Mouse (Mus musculus) limb, embryonic 10.5 days (tissue): ENCODE results near the gene Cdk5rap3. TPM values are rescaled to one million over a fixed set of nuclear protein-coding genes. Genes with fewer than 3 reads are reported as not detected.

Experiments used
- DNase-seq: peaks from one replicate; pipeline ENCODE4 v3.0.0-alpha.2; 2017; ENCODE audit warnings: low spot score
- H3K27ac ChIP-seq: fragments of 300-500 bp; sonication (generic); 2 replicates; pipeline ENCODE4 v1.5.1; 2016; ENCODE audit warnings: mild to moderate bottlenecking
- H3K27me3 ChIP-seq: fragments of 300-500 bp; sonication (generic); 2 replicates; pipeline ENCODE4 v1.6.1; 2016; ENCODE audit warnings: low read depth, mild to moderate bottlenecking; ENCODE audit not compliant: poor library complexity, severe bottlenecking
- H3K36me3 ChIP-seq: fragments of 300-500 bp; sonication (generic); 2 replicates; pipeline ENCODE4 v1.6.1; 2016; ENCODE audit warnings: mild to moderate bottlenecking, moderate library complexity
- H3K4me1 ChIP-seq: fragments of 300-500 bp; sonication (generic); 2 replicates; pipeline ENCODE4 v1.6.1; 2016
- H3K4me3 ChIP-seq: fragments of 300-500 bp; sonication (generic); 2 replicates; pipeline ENCODE4 v1.5.1; 2016; ENCODE audit warnings: mild to moderate bottlenecking, moderate library complexity
- H3K9me3 ChIP-seq: fragments of 300-500 bp; sonication (generic); replicated peaks from 2 replicates; pipeline ENCODE4 v1.6.1; 2016; ENCODE audit warnings: mild to moderate bottlenecking
- WGBS: fragments of 180-500 bp; shearing (Covaris S2); methylation state at CpG from one replicate; pipeline ENCODE4 v1.1.7; 2016; 5-methylcytosine and 5-hydroxymethylcytosine counted together
- polyA plus RNA-seq: library from polyadenylated mRNA; unstranded; fragments of >200 nt; fragmentation: Nextera tagmentation; extraction: Ambion mirVana; gene quantifications from 2 replicates; pipeline ENCODE4 v1.2.1, GENCODE M21; 2016

Gene Cdk5rap3
- polyA plus RNA-seq: 85.3 and 90.0 TPM in 2 replicates

DNA sequence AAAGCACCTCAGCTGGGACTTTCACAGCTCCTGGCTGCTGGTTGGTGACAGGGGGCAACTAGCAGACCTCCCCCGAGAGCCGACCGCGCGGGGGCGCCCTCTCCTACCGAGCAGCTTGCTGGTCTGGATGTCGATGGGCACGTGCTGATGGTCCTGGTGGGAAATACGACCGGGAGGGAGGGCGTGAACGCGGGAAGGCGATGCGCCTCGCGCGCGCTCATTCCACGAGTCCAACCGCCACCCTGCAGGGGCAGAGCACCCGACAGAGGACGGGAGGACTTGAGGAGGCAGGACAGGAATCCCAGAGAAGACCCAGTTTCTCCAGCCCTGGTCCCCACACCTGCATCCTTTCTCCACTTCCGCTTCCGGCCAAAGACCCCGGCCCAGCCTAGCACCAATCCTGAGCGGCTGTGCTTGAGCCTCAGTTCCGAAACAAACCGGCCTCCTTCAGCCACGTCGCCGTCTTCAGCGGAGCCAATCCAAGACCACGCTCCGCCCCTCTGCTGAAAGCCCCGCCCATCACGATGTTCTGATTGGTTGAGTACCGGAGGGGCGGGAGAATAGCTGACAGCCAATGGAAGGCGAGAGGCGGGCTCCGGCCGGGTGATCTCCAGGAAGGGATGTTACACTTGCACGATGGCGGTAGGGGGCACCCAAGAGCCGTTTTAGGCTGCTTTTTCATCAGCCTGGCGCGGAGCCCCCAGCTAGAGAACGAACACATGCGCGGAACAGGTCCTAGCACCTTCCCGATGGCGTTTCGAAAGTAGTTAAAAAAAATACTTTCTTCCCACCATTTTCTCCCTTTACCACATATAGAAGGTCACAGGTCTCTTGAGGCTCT lies at the start of gene Cdk5rap3:
Cdk5rap3 (minus strand) TSS at position 453 of the 841 bp plus-strand sequence.
- Histone ChIP-seq H3K9me3 (no peaks in the 10 kb centered on the region), H3K27ac (peak within 1 kb of the TSS; percentile 89), H3K27me3 (no peaks in the 10 kb centered on the region), H3K4me1 (peaks cover 19% of the 10 kb centered on the region), H3K4me3 (peak within 1 kb of the TSS; percentile 79), H3K36me3 (peaks cover 19% of the 10 kb centered on the region)
- WGBS: under 1% methylated on average over 55 of the region's 55 CpGs
- DNase-seq: peak; percentile 98

DNA sequence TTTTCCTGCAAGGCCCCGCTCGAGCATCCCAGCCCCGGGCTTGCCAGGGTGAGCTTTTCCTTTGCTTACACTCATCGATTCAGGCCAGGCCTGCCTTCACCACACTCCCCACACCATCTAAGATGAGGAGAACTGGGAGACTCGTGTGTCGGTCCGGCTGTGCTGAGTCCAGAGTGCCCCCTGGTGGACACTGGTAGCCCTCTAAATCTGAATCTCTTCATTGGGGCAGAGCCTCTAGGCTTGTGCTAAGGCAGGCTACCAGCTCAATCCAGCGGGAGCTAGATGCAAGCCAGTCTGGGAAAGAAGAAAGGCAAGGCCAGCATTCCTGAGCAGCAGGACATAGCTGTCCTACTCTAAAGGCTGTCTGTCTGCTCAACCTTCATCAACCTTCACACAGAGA lies 47.3 kb upstream of the Cdk5rap3 start:
- peaks cover 50% of the 10 kb centered on the region for H3K36me3 ChIP-seq
- peaks cover 4% of the 10 kb centered on the region for H3K4me1 ChIP-seq
- 26% methylated on average over 8 of the region's 8 CpGs for WGBS
- DNase-seq: peak; percentile 88
- no peaks in the 10 kb centered on the region for H3K27me3 ChIP-seq
- no peak overlapping the region for H3K4me3 ChIP-seq
- no peak overlapping the region for H3K27ac ChIP-seq
- H3K9me3 ChIP-seq: no peaks in the 10 kb centered on the region

DNA sequence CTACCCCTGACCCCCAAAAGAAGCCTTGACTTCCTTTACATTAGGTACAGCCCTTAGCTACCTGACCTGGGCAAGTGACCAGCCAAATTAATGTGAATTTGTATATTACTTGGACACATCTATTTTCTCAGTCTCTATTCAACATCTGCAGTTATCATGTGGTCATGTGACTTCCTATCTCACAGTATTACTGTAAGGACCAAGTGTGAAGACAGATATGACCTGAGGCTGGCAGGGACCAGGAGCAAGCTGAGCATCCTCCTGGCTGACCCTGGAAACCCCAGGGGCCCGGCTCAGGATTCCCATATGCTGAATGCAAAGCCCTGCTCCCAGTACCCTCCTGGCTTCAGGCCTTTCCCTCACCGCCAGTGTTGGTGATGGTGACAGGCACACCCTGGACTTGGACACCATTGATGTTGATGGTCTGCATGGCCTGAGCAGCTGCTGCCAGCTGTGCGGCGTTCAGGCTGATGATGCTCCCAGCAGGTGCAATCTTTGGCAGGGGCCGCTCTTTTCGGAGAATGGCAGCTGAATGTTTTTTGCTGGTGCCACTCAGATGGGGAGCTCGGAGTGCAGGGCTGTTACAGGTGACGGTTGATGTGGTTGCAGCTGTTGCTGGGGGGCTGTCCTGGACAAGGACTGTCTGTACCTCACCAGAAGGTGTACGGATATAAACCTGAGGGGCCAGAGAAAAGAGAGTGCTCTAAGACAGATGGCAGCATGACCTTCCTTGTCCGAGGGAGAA lies 40.9 kb upstream of the Cdk5rap3 start:
- no peak for DNase-seq
- H3K4me1 ChIP-seq: no peaks in the 10 kb centered on the region
- no peak overlapping the region for H3K4me3 ChIP-seq
- no peaks in the 10 kb centered on the region for H3K27me3 ChIP-seq
- H3K9me3 ChIP-seq: no peaks in the 10 kb centered on the region
- peaks cover 96% of the 10 kb centered on the region for H3K36me3 ChIP-seq
- 92% methylated on average over 10 of the region's 10 CpGs for WGBS
- no peak overlapping the region for H3K27ac ChIP-seq

DNA sequence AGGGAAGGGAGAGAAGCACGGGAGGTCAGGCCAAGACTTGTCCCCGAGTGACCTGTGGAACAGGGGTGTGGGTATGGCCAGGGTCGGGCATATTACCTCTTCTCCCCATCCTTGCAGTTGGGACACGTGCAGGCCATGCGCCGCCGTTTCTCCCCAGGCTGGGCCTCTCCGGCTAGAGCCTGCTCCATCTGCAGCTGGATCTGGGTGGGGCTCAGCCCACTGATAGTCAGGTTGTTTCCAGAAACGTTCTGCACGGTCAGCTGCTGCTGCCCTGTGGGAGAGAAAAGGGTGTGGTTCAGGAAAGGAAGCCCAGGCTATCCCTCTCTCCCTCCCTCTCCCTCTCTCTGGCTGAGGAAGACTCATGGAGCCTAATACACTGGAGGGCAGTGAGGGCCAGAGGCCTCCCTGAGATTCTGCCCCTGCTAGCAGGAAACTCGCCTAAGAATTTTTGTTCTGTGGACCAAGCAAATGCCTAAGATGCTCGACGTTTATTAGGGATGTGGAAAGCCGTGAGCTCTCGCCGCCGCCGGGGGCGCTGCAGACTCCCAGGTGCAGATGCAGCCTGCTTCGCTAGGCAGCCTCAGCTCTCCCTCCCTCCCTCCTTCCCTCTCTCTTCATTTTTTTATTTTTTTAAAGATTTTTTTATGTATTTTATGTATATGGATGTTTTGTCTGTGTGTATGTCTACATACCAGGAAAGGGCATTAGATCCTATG lies 39.9 kb upstream of the Cdk5rap3 start:
- Histone ChIP-seq H3K27me3 (no peaks in the 10 kb centered on the region), H3K36me3 (peaks cover 96% of the 10 kb centered on the region), H3K4me1 (no peaks in the 10 kb centered on the region), H3K9me3 (no peaks in the 10 kb centered on the region), H3K27ac (no peak overlapping the region), H3K4me3 (no peak overlapping the region)
- 70% methylated on average over 20 of the region's 20 CpGs for WGBS
- DNase-seq: peak; percentile 48

DNA sequence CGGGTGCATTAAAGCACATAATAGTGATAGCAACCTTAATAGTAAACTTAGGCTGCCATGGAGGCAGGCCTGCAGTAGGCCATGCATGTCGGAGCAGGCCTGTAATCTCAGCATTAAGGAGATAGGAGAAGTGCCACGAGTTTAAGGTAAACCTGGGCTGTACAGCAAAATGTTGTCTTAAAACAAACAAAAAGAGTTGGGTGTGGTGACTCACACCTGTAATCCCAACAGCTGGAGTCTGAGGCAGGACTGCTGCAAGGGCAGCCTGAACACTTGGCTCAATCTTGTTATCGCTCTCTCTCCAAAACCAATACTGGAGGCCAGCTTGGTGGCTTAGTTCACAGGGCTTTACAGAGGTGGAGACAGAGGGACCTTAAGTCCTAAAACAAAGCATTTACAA lies 38.8 kb upstream of the Cdk5rap3 start:
- Histone ChIP-seq H3K27ac (no peak overlapping the region), H3K36me3 (peaks cover 96% of the 10 kb centered on the region), H3K9me3 (no peaks in the 10 kb centered on the region), H3K4me1 (no peaks in the 10 kb centered on the region), H3K4me3 (no peak overlapping the region), H3K27me3 (no peaks in the 10 kb centered on the region)
- 90% methylated on average over 4 of the region's 4 CpGs for WGBS
- no peak for DNase-seq

DNA sequence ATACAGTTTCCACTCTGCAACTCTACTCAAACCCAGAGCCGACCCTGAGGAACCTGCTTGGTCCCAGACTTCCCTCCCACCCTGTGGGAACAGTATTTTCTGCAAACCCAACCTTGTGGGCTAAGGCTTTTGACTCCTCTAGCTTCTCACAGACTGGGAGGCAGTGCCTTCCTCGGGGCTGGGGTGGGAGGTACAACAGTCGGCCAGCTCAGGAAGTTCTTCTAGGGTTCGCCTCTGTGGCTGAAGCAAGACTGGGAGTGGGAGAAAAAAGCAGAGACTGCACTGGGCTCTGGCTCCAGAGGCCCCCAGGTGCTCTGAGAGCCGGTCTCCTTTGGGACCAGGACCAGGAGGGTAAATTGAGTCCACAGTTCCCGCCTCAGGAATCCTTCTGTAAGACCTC lies 36.6 kb upstream of the Cdk5rap3 start:
- 81% methylated on average over 6 of the region's 6 CpGs for WGBS

GRCm38 (mm10) chr11:96952426-96952825 lies 36.1 kb upstream of the Cdk5rap3 start:
- Histone ChIP-seq H3K4me3 (no peak overlapping the region), H3K27me3 (no peaks in the 10 kb centered on the region), H3K27ac (no peak overlapping the region), H3K9me3 (no peaks in the 10 kb centered on the region), H3K36me3 (peaks cover 80% of the 10 kb centered on the region), H3K4me1 (no peaks in the 10 kb centered on the region)
- DNase-seq: no peak
- WGBS: 90% methylated on average over 10 of the region's 10 CpGs

More for the DNA sequence above, 36.6 kb upstream of the Cdk5rap3 start:
- no peaks in the 10 kb centered on the region for H3K9me3 ChIP-seq
- no peak for DNase-seq
- H3K4me3 ChIP-seq: no peak overlapping the region
- no peak overlapping the region for H3K27ac ChIP-seq
- no peaks in the 10 kb centered on the region for H3K4me1 ChIP-seq
- peaks cover 84% of the 10 kb centered on the region for H3K36me3 ChIP-seq
- H3K27me3 ChIP-seq: no peaks in the 10 kb centered on the region

- Histone ChIP-seq H3K4me1 (peaks cover 10% of the 10 kb centered on the region), H3K27ac (no peak overlapping the region), H3K36me3 (peaks cover 63% of the 10 kb centered on the region)
Measured at GRCm38 (mm10) chr11:96950767-96951166, 34.5 kb upstream of the Cdk5rap3 start.

DNA sequence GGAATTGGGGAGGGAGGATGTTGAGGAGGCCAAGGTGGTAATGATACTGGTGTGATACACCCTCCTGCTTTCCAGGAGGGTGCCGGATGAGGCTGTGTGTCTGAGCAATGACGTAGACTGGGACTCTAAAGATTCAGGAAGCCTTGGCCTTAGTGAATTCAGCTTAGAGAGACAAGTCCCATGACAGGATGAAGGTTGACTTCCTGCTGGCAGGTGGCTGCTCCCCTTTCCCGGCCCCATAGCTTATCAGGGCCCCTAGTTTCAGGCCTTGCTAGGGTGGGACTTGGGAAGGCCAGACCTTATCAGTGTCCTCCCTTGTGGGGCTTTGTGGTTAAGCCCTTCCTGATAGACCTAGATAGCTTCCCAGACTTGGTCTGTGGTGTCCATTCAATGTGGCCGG lies 31.6 kb upstream of the Cdk5rap3 start:
- Histone ChIP-seq H3K27me3 (peaks cover 6% of the 10 kb centered on the region; the same call in 1 of the 2 replicates), H3K27ac (no peak overlapping the region), H3K4me1 (peaks cover 30% of the 10 kb centered on the region), H3K36me3 (peaks cover 35% of the 10 kb centered on the region), H3K4me3 (no peak overlapping the region), H3K9me3 (no peaks in the 10 kb centered on the region)
- no peak for DNase-seq
- 87% methylated on average over 4 of the region's 4 CpGs for WGBS

More at GRCm38 (mm10) chr11:96950767-96951166, 34.5 kb upstream of the Cdk5rap3 start:
- DNase-seq: no peak
- H3K9me3 ChIP-seq: no peaks in the 10 kb centered on the region
- H3K4me3 ChIP-seq: no peak overlapping the region
- no peaks in the 10 kb centered on the region for H3K27me3 ChIP-seq
- 97% methylated on average over 3 of the region's 3 CpGs for WGBS

DNA sequence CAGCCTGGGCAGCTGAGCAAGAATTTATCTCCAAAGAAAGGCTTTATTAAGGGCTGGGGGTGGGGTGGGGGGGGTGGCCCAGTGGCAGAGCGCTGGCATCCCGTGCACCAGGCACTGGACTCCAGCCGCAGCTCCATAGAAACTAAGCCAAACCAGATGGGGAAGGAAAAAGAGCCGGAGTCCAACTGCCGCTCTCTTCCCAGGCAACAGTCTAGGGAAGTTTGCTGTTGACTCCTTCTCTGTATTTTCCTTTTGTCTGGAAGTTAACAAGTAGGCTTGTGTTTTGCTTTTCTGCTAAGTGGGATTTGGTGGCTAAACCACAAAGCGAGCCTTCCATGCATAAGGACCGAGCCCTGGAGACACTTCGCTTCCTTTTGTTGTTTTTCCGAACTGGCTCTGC lies 30.2 kb upstream of the Cdk5rap3 start:
- 76% methylated on average over 9 of the region's 9 CpGs for WGBS
- no peak overlapping the region for H3K4me3 ChIP-seq

DNA sequence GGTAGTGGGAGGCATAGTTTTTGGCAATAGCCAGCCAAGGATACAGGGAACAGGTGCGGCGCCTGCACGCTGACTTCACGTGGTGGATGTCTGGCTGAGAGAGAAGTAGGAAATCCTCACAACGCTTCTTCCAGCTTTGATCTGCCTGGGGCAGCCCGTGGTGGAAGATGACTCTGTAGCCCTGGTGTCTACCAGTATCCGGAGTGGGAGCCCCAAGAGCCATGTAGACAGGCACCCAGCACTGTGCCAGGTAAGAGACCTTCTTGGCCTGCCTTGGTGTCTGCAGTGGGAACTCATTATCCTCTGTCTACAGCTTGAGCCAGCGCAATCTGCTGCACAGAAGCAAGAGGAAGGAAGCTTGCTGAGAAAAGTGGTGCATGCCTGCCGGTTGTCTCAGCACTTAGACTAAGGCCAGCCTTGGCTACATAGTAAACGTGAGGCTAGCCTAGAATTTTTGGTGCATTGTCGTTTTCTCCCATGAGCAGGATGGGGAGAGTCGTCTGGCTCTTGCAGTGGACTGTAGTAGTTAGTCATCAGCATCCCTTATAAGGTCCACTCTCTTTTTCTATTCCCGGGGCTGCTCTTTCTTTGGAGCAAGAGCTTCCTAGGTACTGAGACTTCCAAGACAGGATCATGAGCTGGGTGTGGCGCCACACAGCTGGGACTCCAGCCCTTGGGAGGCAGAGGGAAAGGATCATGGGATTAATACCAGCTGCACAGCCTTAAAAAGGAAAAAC lies 28.7 kb upstream of the Cdk5rap3 start:
- peaks cover 7% of the 10 kb centered on the region for H3K36me3 ChIP-seq
- H3K9me3 ChIP-seq: no peaks in the 10 kb centered on the region
- no peak for DNase-seq
- H3K27me3 ChIP-seq: peaks cover 13% of the 10 kb centered on the region; the same call in 1 of the 2 replicates
- peak overlapping the region; percentile 69 for H3K4me3 ChIP-seq
- WGBS: 83% methylated on average over 14 of the region's 14 CpGs
- H3K27ac ChIP-seq: peak overlapping the region; percentile 70
- peaks cover 30% of the 10 kb centered on the region for H3K4me1 ChIP-seq

More for the DNA sequence above, 30.2 kb upstream of the Cdk5rap3 start:
- Histone ChIP-seq H3K36me3 (peaks cover 22% of the 10 kb centered on the region), H3K27me3 (peaks cover 13% of the 10 kb centered on the region; the same call in 1 of the 2 replicates), H3K9me3 (no peaks in the 10 kb centered on the region), H3K27ac (peak overlapping the region; percentile 61; the same call in 1 of the 2 replicates), H3K4me1 (peaks cover 30% of the 10 kb centered on the region)
- no peak for DNase-seq

- Histone ChIP-seq H3K4me3 (peak within 1 kb of the TSS; percentile 69), H3K27ac (peak within 1 kb of the TSS; percentile 70)
- WGBS: under 1% methylated on average over 29 of the region's 29 CpGs
Measured at GRCm38 (mm10) chr11:96943746-96944304, 27.5 kb upstream of the Cdk5rap3 start, which contains the start of gene Pnpo. Gene Pnpo (minus strand): TSS chr11:96943986.

More at GRCm38 (mm10) chr11:96943746-96944304, 27.5 kb upstream of the Cdk5rap3 start, which contains the start of gene Pnpo:
- peaks cover 13% of the 10 kb centered on the region; the same call in 1 of the 2 replicates for H3K27me3 ChIP-seq
- no peaks in the 10 kb centered on the region for H3K9me3 ChIP-seq
- peaks cover 30% of the 10 kb centered on the region for H3K4me1 ChIP-seq
- peak; percentile 85 for DNase-seq
- H3K36me3 ChIP-seq: no peaks in the 10 kb centered on the region
